Mouse (Mus musculus): Measurements from ENCODE around the gene Taar4.

Taar4 gene

GRCm38 (mm10) chr10:23960444-23960915 lies at the start of gene Taar4:
Gene Taar4, plus strand, starts transcription at chr10:23960494.
- DNase-seq (ENCODE audit: low read depth, low spot score): no peak

GRCm38 (mm10) chr10:23920056-23920455 lies 40.2 kb upstream of the Taar4 start, which contains the start of gene Taar1:
Gene Taar1, plus strand, starts transcription at chr10:23920356.
- no peak for DNase-seq (ENCODE audit: low read depth, low spot score)

GRCm38 (mm10) chr10:23922468-23922867 lies 37.8 kb upstream of the Taar4 start:
- DNase-seq (ENCODE audit: low read depth, low spot score): no peak

GRCm38 (mm10) chr10:23923941-23924340 lies 36.4 kb upstream of the Taar4 start:
- DNase-seq (ENCODE audit: low read depth, low spot score): no peak

- DNase-seq (ENCODE audit: low read depth, low spot score): no peak
Measured at GRCm38 (mm10) chr10:23937613-23938012, 22.7 kb upstream of the Taar4 start.

- DNase-seq (ENCODE audit: low read depth, low spot score): no peak
Measured at GRCm38 (mm10) chr10:23938312-23938711, 22.0 kb upstream of the Taar4 start, which contains the start of gene Taar2. Gene Taar2, plus strand, starts transcription at chr10:23938572.

- DNase-seq (ENCODE audit: low read depth, low spot score): no peak
Measured at GRCm38 (mm10) chr10:23942465-23942864, 17.8 kb upstream of the Taar4 start.

GRCm38 (mm10) chr10:23948026-23948425 lies 12.3 kb upstream of the Taar4 start:
- no peak for DNase-seq (ENCODE audit: low read depth, low spot score)

GRCm38 (mm10) chr10:23949508-23950005 lies 10.7 kb upstream of the Taar4 start, which contains the start of gene Taar3:
Gene Taar3, plus strand, starts transcription at chr10:23949558.
- DNase-seq (ENCODE audit: low read depth, low spot score): no peak

- DNase-seq (ENCODE audit: low read depth, low spot score): no peak
Measured at GRCm38 (mm10) chr10:23951714-23952113, 8.6 kb upstream of the Taar4 start.

GRCm38 (mm10) chr10:23959071-23959470 lies 1.2 kb upstream of the Taar4 start:
- no peak for DNase-seq (ENCODE audit: low read depth, low spot score)

GRCm38 (mm10) chr10:23963444-23963843 lies 3.1 kb downstream of the Taar4 start:
- DNase-seq (ENCODE audit: low read depth, low spot score): no peak

GRCm38 (mm10) chr10:23964921-23965610 lies 4.8 kb downstream of the Taar4 start:
- no peak for DNase-seq (ENCODE audit: low read depth, low spot score)

- DNase-seq (ENCODE audit: low read depth, low spot score): no peak
Measured at GRCm38 (mm10) chr10:23970656-23971165, 10.4 kb downstream of the Taar4 start, which contains the start of gene Taar5. Gene Taar5, plus strand, starts transcription at chr10:23970706.

- no peak for DNase-seq (ENCODE audit: low read depth, low spot score)
Measured at GRCm38 (mm10) chr10:23971256-23971655, 11.0 kb downstream of the Taar4 start.

GRCm38 (mm10) chr10:23977958-23978357 lies 17.7 kb downstream of the Taar4 start:
- no peak for DNase-seq (ENCODE audit: low read depth, low spot score)

GRCm38 (mm10) chr10:23978901-23979705 lies 18.8 kb downstream of the Taar4 start:
- DNase-seq (ENCODE audit: low read depth, low spot score): peak; percentile 75

- no peak for DNase-seq (ENCODE audit: low read depth, low spot score)
Measured at GRCm38 (mm10) chr10:23985546-23985945, 25.3 kb downstream of the Taar4 start, which contains the start of gene Taar6. Gene Taar6, minus strand, starts transcription at chr10:23985646.

GRCm38 (mm10) chr10:23986419-23986818 lies 26.1 kb downstream of the Taar4 start:
- DNase-seq (ENCODE audit: low read depth, low spot score): no peak

GRCm38 (mm10) chr10:23993381-23993780 lies 33.1 kb downstream of the Taar4 start, which contains the start of gene Taar7a:
Gene Taar7a, minus strand, starts transcription at chr10:23993481.
- no peak for DNase-seq (ENCODE audit: low read depth, low spot score)

- no peak for DNase-seq (ENCODE audit: low read depth, low spot score)
Measured at GRCm38 (mm10) chr10:23999639-24000038, 39.3 kb downstream of the Taar4 start, which contains the start of gene Taar7b. Gene Taar7b, plus strand, starts transcription at chr10:23999939.

- no peak for DNase-seq (ENCODE audit: low read depth, low spot score)
Measured at GRCm38 (mm10) chr10:24006442-24006841, 46.1 kb downstream of the Taar4 start.
